Mouse (Mus musculus) kidney, postnatal 25 days (tissue): Measurements from ENCODE around the gene Alg9.

Experiments used
- DNase-seq, 2 experiments: peaks; one replicate each; pipeline ENCODE4 v3.0.0; 2021; ENCODE audit warnings: mixed read lengths in 2 of 2

Gene Alg9

DNA sequence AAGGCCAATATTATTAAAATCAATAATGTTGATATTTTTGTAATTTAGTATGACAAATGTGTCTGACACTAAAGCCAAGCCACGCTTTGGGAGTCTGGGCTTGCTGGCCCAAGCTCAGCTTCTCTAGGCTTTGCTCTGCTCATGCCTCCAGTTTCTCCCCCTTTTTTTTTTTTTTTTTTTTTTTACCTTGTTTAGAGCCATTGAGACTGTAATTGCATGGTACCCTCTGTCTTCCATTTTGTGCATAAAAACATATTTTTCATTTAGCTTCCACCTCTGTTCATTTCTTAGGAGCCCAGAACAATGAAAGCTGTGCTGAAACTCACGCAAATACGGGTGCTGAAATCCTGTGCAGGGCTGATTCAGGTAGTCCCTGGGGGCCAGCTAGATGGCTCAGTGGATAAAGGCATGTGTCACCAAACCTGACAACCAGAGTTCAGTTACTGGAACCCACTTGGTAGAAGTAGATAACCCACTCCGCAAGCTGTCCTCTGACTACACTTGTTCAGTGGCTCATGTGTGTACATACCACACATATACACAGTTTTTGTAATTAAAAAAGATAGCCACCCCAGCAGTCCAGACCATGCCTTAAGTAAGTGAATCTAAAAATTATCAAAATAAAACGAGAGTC is 80.4 kb downstream of the Alg9 start:
- no peak for DNase-seq

DNA sequence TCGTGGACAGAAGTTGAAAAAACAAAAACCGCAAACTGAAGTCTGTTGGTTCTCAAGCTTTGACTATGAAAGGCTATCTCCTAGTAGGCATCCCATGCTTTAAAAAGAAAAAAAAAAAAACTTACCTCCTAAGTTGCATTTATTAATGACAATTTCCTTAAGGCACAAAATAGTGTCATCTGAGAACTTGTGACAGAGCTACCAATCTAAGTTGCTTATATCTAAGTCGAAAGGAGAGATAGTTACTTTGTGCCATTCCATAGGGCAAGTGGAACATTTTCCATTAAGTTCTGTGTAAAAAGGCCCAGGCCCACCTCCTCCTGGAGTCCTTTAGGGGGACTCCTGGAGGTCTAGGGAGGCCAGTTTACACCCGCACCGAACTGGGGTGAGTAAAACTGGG is 81.0 kb downstream of the Alg9 start:
- DNase-seq: peak in 1 of 2 experiments; percentile 13

DNA sequence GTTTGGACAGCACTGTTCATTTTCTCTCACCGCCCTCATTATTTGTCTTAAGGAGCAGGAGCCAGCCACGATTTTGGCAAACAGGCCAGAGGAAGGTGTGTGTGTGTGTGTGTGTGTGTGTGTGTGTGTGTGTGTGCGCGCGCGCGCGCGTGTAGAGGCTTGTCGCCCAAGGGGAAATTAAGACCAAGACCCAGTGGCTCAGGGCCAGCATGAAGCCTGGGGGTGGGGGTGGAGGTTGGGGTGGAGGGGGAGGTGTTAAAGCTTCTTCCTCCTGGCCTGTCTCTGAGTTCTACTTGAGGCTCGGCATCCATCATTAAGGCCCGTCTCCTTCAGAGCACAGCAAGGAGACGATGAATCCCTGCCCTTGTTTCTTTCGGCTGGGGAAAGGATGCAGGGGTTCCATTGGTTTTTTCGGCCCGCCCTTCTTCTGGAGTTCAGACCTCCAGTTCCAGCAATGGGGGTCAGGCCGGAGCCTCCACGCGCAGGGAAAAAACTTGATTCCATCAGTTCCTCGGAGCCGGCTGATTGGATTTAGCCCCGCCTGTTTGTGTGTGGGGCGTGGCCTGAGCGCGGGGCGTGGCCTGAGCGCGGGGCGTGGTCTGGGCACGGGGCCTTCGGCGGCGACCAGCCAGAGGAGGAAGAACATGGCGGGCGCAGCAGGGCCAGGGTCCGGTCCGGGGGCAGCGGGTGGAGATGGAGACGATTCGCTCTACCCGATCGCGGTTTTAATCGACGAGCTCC is 81.7 kb downstream of the Alg9 start:
- peak; percentile 93 for DNase-seq

DNA sequence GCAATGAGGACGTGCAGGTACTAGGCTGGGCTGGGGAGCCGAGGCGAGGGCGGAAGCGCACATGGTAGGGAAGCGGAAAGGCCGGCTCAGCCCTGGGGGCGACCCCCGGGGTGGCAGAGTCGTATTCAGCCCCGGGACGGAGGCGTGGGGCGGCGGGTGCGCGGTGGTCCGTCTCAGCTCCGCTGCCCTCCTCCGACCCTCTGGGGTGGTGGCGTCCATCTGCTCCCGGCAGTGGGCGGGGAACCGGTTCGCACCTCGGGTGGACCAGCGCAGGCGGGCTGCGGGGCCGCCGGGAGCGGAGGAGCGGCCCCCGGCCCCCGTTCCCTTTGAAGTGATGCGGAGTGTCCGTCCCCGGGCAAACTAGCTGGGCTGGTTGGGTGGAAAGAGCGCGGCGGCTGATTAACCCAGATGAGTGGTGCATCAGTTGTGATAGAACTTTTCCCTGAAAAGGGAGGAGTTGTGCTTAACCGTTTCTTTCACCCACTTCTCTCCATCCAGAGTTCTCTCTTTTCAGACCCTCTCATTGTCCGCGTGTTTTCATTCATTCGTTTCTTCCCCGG is 82.3 kb downstream of the Alg9 start:
- DNase-seq: peak in 1 of 2 experiments; percentile 39

DNA sequence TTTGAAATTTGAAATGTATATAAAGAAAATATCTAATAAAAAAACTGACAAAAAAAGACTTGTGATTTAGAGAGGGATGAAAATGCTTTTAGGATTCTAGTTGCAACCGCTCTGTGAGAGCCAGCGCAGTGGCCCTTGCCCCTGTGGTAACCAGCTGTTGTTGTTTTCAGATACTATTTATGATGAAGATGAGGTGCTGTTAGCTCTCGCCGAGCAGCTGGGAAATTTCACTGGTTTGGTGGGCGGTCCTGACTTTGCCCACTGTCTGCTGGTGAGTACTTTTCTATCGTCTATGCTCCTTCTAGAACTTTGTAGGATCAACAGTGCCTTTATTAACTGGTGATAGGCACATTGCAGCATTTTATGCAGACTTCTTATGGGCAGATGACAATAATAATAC is 83.9 kb downstream of the Alg9 start:
- peak in 1 of 2 experiments; percentile 11 for DNase-seq

DNA sequence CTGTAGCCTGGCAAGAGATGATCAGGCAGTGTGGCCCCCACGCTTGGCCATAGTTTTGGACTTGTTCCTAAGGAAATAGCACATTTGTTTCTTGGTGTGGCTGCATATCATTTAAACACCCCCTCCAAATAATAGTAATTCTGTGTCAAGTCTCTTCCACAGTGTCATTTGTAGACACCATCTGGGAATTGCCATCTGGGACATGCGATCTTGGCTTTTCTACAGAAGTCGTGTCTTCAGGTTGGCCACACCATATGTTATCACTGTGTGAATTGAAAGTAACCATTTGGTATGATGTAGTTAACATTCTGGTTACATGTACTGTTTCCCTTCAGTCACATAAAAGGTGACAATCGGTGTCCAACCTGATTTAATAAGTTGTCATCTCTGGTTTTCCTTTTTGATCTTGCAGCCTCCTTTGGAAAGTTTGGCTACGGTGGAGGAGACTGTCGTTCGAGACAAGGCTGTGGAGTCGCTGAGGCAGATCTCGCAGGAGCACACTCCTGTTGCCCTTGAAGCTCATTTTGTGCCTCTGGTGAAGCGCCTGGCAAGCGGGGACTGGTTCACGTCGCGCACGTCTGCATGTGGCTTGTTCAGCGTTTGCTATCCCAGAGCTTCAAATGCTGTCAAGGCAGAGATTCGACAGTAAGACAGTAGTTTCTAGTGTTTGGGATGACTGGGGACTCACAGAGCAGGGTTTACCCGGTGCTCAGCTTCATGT is 86.5 kb downstream of the Alg9 start:
- peak in 1 of 2 experiments; percentile 16 for DNase-seq

DNA sequence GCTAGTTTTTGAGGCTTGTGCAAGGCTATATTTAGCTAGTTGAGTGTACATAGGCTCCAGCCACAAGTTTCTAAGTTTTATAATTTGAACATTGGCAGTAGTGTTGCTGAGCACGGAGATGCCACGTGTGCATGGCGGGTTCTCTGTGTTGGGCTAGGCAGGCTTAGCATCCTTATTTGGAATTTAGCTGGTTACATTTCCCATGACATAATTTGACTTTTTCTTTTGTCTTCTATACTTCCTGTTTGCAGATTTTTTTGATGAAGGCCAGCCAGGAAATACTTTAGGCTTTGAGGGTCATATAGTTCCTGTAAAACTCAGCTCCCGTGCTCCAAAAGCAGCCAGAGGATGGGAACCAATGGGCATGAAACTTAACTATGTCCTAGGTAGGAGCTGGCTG is 89.0 kb downstream of the Alg9 start:
- DNase-seq: peak in 1 of 2 experiments; percentile 1

DNA sequence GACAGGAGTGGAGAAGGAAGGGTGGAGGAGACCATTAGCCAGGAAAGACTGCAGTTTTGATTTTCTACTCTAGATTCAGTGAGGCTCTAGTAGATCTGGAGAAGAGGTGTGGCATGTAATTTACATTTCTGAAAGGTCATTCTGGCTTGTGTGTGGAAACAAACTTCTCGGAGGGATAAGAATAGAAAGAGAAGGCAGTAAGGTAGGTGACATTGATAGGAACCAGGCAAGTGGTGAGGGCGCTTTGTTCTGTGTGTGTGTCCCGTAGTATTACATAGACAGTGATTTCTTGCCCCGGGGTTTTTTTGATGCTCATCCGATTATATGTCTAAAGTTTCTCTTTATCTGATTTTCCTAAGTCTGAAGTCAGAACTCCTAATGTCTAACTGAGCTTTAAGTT is 90.1 kb downstream of the Alg9 start:
- DNase-seq: no peak

DNA sequence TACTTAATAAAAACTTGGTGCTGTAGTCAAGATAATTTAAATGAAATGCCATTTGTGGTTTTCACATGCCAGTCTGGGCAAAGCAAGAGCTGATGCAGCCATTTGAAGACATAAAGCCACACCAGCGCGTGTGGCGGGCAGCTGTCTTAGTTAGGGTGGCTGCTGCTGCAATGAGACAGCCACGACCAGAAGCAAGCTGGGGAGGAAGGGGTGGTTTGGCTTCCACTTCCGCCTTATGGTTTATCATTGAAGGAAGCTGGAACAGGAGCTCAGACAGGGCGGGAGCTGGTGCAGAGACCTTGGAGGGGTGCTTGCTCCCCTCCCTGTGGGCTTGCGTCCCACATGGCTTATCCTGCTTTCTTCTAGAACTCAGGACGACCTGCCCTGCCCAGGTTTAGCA is 91.0 kb downstream of the Alg9 start:
- DNase-seq: no peak

DNA sequence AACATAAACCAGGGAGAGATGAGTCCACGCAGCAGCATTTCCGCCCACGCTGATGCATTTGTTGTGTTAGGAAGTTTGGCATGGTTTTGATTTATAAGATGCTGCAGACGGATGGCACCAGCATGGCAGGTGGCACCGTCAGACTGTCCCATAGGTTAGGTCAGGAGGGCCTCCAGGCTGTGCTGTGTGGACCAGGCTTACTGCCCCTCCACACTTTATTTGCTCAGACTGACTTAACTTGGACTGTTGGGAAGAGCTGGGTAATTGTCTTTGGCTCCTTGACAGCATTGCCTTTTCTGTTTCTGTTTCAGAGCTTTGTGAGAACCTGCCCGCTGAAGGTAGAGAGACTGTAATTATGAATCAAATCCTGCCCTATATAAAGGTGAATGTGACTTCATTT is 92.2 kb downstream of the Alg9 start:
- DNase-seq: peak in 1 of 2 experiments; percentile 18

DNA sequence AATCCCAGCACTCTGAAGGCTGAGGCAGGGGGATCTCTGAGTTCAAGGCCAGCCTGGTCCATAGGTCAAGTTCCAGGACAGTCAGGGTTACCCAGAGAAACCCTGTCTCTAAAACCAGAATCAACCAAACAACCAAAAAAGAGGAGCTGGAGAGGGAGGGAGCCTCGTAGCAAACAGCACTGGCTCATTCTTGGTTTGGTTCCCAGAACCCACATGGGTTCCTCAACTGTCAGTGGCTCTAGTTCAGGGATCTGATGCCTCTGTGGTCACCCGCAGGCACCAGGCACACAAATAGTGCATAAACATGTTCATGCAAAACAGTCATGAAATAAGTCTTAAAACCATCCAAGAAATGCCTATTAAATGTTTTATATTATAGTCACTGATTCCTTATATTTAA is 93.4 kb downstream of the Alg9 start:
- DNase-seq: peak in 1 of 2 experiments; percentile 9

DNA sequence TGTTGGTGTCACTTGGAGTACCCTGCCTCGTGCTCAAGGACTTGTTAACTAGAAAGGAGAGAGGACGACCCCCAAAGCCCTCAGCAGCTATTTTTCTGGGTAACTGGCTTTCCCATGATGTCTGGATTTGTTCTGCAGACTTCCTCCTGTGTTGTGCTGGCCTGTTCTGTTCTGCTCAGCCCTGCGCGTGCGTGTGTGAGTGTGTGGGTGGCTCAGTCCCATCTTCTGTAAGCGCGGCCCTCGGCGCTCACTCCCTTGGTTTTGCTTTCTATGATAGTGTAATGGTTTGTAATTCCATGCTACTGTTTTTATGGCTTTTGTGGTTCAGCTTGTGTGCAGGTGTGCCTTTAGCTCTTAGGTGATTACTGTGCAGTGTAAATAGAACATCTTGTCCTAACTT is 98.4 kb downstream of the Alg9 start:
- DNase-seq: no peak

DNA sequence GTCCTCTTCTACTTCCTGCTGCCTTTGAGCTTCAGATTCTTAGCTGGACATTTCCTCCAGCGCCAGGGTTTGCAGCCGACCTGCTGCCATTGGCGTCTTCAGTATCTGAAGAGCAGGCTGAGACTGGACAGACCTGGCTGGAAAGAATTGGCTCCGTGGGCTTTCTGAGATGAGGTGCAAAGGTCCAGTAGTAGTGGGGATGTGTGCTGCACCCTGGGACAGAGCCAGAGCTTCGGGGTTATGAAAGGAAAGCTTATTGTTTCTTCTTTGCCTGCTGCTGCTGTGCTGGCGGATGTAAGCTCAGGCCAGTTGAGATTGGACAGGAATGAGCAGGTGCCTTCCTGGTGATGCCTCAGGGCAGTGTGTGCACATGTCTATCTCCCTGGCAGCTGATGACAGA is 99.2 kb downstream of the Alg9 start:
- DNase-seq: peak; percentile 65 to 89

DNA sequence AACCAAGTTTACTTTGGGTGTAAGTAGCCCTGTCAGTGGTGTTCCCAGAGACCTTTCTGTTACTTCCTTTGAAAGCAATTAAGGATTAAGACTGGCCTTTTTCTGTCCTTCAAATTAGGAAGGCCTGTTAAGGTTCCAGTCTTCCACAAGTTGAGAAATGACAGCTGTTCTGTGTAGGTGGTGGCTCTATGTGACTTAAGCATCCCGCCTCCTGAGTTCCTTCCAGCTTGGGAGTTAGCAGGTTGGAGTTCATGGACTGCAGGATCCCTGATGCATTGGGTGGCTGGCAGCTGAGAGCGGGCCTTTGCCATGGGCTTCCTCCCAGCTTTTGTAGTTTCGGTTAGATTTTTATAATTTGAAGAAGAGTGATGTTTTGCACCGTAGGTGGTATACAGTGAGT is 100.7 kb downstream of the Alg9 start:
- DNase-seq: no peak

DNA sequence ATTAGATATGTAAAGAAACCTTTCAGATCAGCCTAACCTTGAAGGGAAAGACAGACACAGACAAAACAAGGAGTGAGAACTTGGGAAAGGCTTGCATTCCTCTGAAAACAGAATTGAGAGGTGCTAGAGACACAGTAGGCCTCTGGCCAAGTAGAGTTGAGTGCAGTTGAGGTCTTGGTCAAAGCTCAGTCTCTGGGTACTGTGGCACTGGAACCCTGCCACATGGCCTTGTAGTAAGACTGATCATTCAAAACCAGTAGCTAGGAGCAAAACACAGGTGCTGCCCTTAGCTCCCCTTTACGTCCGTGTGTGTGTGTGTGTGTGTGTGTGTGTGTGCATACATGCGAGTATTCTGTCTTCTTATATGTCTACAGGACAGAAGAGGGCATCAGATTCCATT is 101.5 kb downstream of the Alg9 start:
- DNase-seq: peak; percentile 88 to 93

DNA sequence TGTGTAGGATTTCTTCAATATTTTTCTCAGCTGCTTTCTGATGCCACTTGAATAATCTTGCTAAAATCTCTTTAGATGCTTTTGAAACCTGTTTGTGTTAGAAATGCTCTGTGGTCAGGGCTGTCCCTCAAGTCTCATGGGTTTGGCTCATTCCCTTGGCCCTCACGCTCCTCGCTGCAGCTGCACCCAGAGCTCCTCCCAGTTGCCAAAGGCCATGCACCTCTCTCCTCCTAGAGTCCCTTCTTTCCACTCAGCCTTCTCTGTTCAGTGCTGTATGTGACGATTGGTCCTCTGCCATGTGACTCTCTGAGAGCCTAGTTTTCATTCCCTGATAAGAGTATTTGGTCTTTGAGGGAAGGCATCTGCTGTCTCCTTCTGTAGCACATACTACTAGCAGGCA is 102.6 kb downstream of the Alg9 start:
- no peak for DNase-seq

DNA sequence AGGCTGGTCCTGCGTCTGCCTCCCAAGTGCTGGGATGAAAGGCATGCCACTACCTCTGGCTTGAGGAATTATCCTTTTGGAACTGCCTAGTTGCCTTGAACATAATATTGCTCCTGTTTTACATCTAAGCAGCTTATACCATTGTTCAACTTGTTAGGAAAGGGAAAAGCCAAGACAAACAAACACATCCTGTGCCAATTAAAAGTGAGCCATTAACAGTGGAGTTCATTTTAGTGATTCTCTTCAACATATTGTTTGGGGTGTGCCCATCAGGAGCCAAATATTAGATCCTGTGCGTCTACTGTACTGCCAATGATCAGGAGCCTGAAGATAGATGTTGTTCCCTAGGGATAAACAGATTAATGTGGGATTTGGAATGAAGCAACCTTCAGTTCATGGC is 107.4 kb downstream of the Alg9 start:
- DNase-seq: no peak

DNA sequence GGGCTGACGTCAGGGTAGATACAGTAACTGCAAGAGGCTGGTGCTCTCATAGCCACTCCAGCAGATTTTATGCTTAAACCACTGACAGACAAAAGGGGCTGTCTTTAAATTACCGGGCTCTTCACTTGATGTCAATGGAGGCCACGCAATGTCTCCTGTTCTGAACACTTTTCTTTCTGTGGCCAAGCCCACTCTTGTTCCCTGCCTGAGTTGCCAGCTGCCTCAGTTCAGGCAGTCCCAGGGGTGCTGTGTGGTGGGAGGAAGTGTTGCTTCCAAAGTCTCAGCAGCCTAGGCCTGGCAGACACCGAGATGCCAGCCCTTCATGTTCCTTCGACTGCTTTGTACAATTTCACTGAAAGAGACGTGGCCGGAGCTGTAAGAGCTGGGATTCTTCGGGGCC is 109.3 kb downstream of the Alg9 start:
- DNase-seq: no peak

DNA sequence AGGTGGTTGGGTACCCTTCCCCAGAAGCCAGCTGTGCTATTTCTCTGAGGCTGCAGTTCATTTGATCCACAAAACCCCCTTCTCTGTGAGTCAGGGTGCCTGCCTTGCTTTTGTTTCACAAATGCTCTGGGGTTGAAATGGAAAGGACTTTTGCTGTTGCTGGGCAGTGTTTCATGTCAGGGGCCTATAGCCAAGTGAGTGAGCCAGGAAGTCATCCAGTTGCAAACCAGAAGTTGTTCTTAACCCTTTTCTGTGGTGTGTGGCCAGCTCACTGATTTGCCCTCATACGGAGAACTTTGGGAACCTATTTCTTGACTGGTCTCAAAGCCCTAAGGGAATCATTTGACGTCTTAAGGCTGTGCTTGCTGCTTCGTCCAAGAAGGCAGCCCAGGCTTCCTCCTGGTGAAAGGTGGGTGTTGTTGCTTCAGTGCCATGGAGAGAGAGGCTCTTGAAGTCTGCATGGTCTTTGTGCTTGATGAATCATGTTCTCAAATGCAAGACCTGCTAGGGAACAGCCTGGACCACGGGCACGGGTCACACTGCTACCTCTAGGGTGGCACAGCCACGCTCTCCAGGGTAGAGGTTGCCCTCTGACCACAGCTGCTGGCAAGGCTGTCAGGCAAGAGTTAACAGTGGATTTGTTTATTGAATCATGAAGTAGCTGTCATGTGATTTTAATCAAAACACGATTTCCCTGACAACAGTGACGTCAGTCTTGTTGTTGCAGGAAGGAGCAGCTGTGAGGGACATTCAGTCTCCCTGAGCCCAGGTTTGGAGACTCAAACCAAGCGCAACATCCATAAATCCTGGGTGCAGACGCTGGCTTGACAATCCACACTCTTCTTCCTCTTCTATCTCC is 110.2 kb downstream of the Alg9 start:
- peak; percentile 79 to 92 for DNase-seq

DNA sequence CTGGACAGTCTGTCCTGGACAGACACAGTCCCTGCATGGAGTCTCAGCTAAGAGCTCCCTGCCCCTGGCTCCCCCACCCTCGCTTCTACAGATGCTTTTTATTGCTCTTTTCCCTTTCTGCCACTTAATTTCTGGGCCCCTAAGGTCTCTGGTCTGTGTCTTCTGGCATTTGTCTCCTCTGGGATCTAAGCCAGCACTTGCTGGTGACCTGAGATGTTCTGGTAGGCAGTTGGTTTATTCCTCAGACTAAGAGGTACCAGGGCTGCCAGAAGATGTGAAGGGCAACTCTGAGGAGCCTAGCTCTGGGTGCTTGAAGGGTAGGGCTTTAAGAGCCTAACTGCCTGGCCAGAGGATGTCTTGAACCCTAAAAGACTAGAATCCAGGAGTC is 110.8 kb downstream of the Alg9 start:
- DNase-seq: peak in 1 of 2 experiments; percentile 39

DNA sequence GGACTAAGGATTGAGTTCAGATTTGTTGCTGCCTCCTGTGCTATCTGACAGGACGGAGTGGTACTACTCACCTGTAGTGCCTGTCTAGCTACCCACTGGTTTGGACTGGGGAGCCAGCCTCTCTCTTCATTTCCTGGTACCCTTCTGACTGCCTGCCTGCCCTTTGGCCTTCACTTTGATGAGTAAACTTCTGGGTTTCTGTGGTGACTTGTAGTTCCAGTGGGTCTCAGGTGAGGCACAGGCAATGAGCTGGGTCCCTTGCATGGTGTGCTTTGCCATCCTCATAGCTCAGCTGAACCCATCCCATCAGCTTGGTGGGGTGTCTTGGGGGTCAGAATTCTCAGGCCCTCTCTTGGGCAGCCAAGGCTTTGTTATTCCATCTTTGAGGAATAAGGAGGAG is 112.1 kb downstream of the Alg9 start:
- DNase-seq: no peak

DNA sequence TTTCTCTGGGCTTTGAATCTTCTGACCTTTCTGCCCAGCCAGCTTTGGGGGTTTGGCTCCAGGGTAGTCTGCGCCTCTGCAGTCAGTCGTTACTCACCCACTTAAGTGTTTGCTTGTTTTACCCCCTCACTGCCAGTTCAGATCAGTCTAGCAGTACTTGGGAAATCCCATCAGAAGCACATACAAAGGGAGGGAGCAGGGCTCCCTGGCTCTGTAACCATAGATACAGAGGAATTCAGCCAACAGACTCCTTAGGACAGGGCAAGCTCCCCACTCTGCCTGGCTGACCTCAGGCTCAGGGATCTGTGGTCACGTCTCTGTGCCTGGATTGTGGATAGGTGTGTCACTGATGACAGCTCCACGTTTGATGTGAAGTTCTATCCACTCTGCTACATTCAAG is 112.5 kb downstream of the Alg9 start:
- DNase-seq: peak in 1 of 2 experiments; percentile 52

DNA sequence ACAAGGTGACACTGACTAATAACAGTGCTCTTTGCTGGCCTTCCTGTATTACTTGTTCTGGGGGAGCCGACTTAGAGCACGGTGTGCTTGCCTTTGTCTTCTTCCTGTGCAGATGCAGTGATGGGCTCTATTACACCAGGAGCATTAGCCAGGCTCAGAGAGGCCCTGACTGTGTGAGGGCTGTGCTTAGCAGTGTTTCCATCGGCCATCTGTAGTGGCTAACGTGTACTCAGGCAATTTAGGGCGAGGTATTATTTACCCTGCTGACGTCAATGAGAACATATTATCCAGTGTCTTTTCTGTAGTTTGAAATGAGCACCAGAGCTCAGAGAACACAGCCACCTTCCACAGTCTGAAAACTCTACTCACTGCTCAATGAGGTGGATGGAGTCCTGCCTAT is 114.4 kb downstream of the Alg9 start:
- no peak for DNase-seq
